36 mouse cellular contexts compared by ENCODE assay signal in the genomic region with DNA sequence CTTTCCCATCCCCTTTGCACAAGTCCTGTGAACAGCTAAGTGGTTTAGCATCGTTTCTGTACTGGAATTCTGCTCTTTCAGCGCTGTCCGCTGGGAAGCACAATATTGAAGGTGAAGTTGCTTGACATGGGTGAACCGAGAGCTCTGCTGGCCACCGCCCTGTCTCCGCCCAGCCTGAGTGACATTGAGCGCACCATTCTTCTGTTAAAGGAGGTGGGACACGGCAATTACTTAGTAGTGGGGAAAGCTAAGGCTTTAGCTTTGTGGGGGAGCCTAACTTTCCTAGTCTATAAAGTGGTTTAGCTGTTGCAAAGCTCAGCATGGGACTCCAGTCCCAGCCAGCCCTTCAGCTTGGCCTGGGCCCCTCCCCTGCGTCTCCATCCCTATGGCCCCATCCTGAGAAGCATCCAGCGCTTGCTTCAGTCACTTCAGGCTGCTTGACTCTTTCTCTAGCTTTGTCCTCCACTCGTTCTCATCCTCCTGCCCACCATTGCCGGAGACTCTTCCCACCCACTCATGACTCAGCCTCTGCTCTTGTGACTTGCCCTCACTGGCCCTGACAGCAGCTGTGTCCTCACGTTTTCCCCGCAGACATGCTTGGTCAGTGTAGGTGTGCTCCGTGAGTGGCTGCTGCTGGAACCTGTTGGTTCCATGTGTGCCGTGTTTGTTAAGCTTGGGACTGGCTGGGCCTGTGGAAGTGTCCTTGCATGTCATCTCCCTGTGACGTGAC. TPM values are rescaled to one million over a fixed set of nuclear protein-coding genes. Genes with fewer than 3 reads are reported as not detected.
"Had no signal": no experiment of that assay in that cellular context is flagged by ENCODE, and none has a peak within 500 bp of the region (broad histone marks: within the 10 kb centered on the region; RNA-seq: fewer than 3 reads in every experiment).

No protein-coding gene starts in this region.

- H3K36me3 ChIP-seq: heart, embryonic 13.5 days; heart, embryonic 15.5 days; hindbrain, embryonic 10.5 days; hindbrain, embryonic 12.5 days; intestine, embryonic 15.5 days; kidney, embryonic 15.5 days; limb, embryonic 13.5 days; limb, embryonic 15.5 days; liver, embryonic 12.5 days had no signal

- H3K27me3 ChIP-seq: heart, embryonic 13.5 days; heart, embryonic 15.5 days; hindbrain, embryonic 12.5 days; intestine, embryonic 15.5 days; kidney, embryonic 15.5 days; limb, embryonic 13.5 days; limb, embryonic 15.5 days; liver, embryonic 12.5 days had no signal

- H3K4me1 ChIP-seq: heart, embryonic 13.5 days; heart, embryonic 15.5 days; hindbrain, embryonic 10.5 days; hindbrain, embryonic 12.5 days; intestine, embryonic 15.5 days; kidney, embryonic 15.5 days; limb, embryonic 13.5 days; limb, embryonic 15.5 days; liver, embryonic 12.5 days had no signal

- H3K27ac ChIP-seq: gastrocnemius, adult 2 months; heart, adult 2 months; heart, embryonic 13.5 days; heart, embryonic 15.5 days; hindbrain, embryonic 10.5 days; hindbrain, embryonic 12.5 days; hindbrain, embryonic 14.5 days; intestine, embryonic 15.5 days; kidney, embryonic 15.5 days; kidney, postnatal 0 days; layer of hippocampus, adult 2 months; limb, embryonic 13.5 days; limb, embryonic 15.5 days; liver, embryonic 12.5 days; liver, embryonic 14.5 days had no signal

- H3K9me3 ChIP-seq: intestine, embryonic 15.5 days; limb, embryonic 15.5 days had no signal

- H3K4me2 ChIP-seq: heart, embryonic 11.5 days; heart, embryonic 13.5 days; heart, embryonic 15.5 days; hindbrain, embryonic 12.5 days; hindbrain, embryonic 14.5 days; intestine, embryonic 15.5 days; kidney, embryonic 15.5 days; limb, embryonic 13.5 days; limb, embryonic 15.5 days; liver, embryonic 12.5 days had no signal

- DNase-seq: gastrocnemius, adult 2 months; gastrocnemius, postnatal 10 days; gastrocnemius, postnatal 25 days; heart, adult 2 months; heart, postnatal 14 days; heart, postnatal 4 days; kidney, adult 11 months; kidney, adult 2 months; kidney, adult 9 months; kidney, postnatal 25 days; kidney, postnatal 4 days; layer of hippocampus, adult 9-11 months; layer of hippocampus, postnatal 36 days; left cerebral cortex, postnatal 4 days had no signal

- H3K9ac ChIP-seq: heart, embryonic 13.5 days; heart, embryonic 15.5 days; hindbrain, embryonic 12.5 days; hindbrain, embryonic 14.5 days; intestine, embryonic 15.5 days; kidney, embryonic 15.5 days; limb, embryonic 13.5 days; limb, embryonic 15.5 days; liver, embryonic 12.5 days; liver, embryonic 14.5 days had no signal

- H3K4me3 ChIP-seq: gastrocnemius, adult 2 months; heart, adult 2 months; heart, embryonic 13.5 days; heart, embryonic 15.5 days; hindbrain, embryonic 10.5 days; hindbrain, embryonic 12.5 days; intestine, embryonic 15.5 days; kidney, embryonic 15.5 days; layer of hippocampus, adult 2 months; limb, embryonic 13.5 days; limb, embryonic 15.5 days; liver, embryonic 12.5 days had no signal

- ATAC-seq: hindbrain, embryonic 16.5 days; inflammation-experienced regulatory T-cells, adult 6 months; intestine, embryonic 15.5 days; liver, embryonic 12.5 days had no signal

RNA-seq across cellular contexts. Expression of gene Rd3l, which starts 43.6 kb away (rescaled TPM):
- total RNA-seq: gastrocnemius, adult 2 months; gastrocnemius, postnatal 10 days; gastrocnemius, postnatal 25 days; gastrocnemius, postnatal 4 days; granulocyte monocyte progenitor cell, adult 5-6 weeks; layer of hippocampus, adult 2 months; layer of hippocampus, postnatal 36 days; left cerebral cortex, adult 8-10 months; left cerebral cortex, postnatal 10 days; left cerebral cortex, postnatal 4 days; liver, adult 2 months had no signal
- polyA plus RNA-seq: heart, adult 2 months; hindbrain, embryonic 10.5 days; hindbrain, embryonic 12.5 days; hindbrain, embryonic 14.5 days; hindbrain, embryonic 16.5 days; inflammation-experienced regulatory T-cells, adult 6 months; intestine, embryonic 15.5 days; kidney, adult 2 months; kidney, embryonic 15.5 days; kidney, postnatal 0 days; limb, embryonic 11.5 days; limb, embryonic 13.5 days; limb, embryonic 15.5 days; liver, adult 2 months; liver, embryonic 12.5 days; liver, embryonic 14.5 days had no signal

RNA-seq across cellular contexts. Expression of gene Tdrd9, which starts 53.4 kb away (rescaled TPM):
- total RNA-seq: granulocyte monocyte progenitor cell, adult 5-6 weeks; liver, adult 2 months had no signal
- polyA plus RNA-seq: kidney, adult 2 months; liver, adult 2 months had no signal
